29 mouse cellular contexts compared by ENCODE assay signal in genomic region chr2:103464524-103464923, GRCm38 (mm10). TPM values are rescaled to one million over a fixed set of nuclear protein-coding genes. Genes with fewer than 3 reads are reported as not detected.
DNase-seq lines count a peak whose midpoint lies in the region; ATAC-seq and TF ChIP-seq lines count a peak whose summit lies in the region.
"Had no signal": no experiment of that assay in that cellular context is flagged by ENCODE, and none has a peak within 500 bp of the region (broad histone marks: within the 10 kb centered on the region; RNA-seq: fewer than 3 reads in every experiment).

No protein-coding gene starts in this region.

- POLR2A ChIA-PET in Patski (lab: Charles Lee): interaction anchor here (0.8 kb wide), 1 partner anchor 35 kb away, joined by 3 read pairs; no protein-coding TSS in a partner anchor

- no peaks in the 10 kb centered on the region for H3K79me2 ChIP-seq in liver, adult 2 months (ENCODE audit: control insufficient read depth, insufficient read depth, low read length)

- no peak for DNase-seq in frontal cortex, postnatal 25 days (ENCODE audit: low spot score in 2 of 2)
- peak; percentile 67 for DNase-seq in liver, adult 2 months (ENCODE audit: extremely low read depth, low read depth, low spot score)
- DNase-seq in liver, embryonic 11.5 days (ENCODE audit: low spot score): no peak
- DNase-seq in Patski (ENCODE audit: low read depth, low spot score): peak; percentile 39
- DNase-seq in heart, postnatal 25 days (ENCODE audit: low spot score): no peak
- no peak for DNase-seq in spleen, postnatal 4 days (ENCODE audit: low spot score in 2 of 2)
- DNase-seq in right cerebral cortex, postnatal 10 days (ENCODE audit: low spot score in 2 of 2): no peak
- DNase-seq: adrenal gland, adult 2 months; adrenal gland, postnatal 14 days; cerebellum, adult 18-20 months; cerebellum, adult 9-11 months; gastrocnemius, adult 2 months; gastrocnemius, postnatal 14 days; heart, adult 11 months; heart, postnatal 36 days had no signal

- no peaks in the 10 kb centered on the region for H3K27me3 ChIP-seq in liver, adult 2 months (ENCODE audit: control insufficient read depth, insufficient read depth, low read length)
- no peaks in the 10 kb centered on the region for H3K27me3 ChIP-seq in liver, embryonic 11.5 days (replicated peaks; ENCODE audit: control insufficient read depth, insufficient read depth, low read length)
- no peaks in the 10 kb centered on the region for H3K27me3 ChIP-seq in Patski
- H3K27me3 ChIP-seq: embryonic facial prominence, embryonic 12.5 days; embryonic facial prominence, embryonic 15.5 days; forebrain, embryonic 12.5 days; forebrain, embryonic 15.5 days; hindbrain, embryonic 13.5 days had no signal

- intact Hi-C loops in heart, postnatal 25 days (cut with DNase I): no loop called here

- TF ChIP-seq CTCF in liver, adult 2 months (IDR thresholded peaks at IDR 0.05; ENCODE audit: low read depth, low read length): no peak
- TF ChIP-seq CTCF in Patski (IDR thresholded peaks at IDR 0.05): no peak

- no peaks in the 10 kb centered on the region for H3K9me3 ChIP-seq in liver, embryonic 11.5 days (ENCODE audit: control insufficient read depth, low read length)
- H3K9me3 ChIP-seq: embryonic facial prominence, embryonic 12.5 days; embryonic facial prominence, embryonic 15.5 days; forebrain, embryonic 12.5 days; forebrain, embryonic 15.5 days; hindbrain, embryonic 10.5 days; hindbrain, embryonic 13.5 days had no signal

- H3K4me1 ChIP-seq in liver, adult 2 months (ENCODE audit: control insufficient read depth, insufficient read depth, low read length): peaks cover 42% of the 10 kb centered on the region
- H3K4me1 ChIP-seq in liver, embryonic 11.5 days (replicated peaks; ENCODE audit: control insufficient read depth, insufficient read depth, low read length): 0 out of 2 replicates have a peak, but pooled peaks cover 3% of the 10 kb centered on the region
- H3K4me1 ChIP-seq: forebrain, embryonic 12.5 days; hindbrain, embryonic 13.5 days had no signal

- H3K36me3 ChIP-seq in liver, adult 2 months (ENCODE audit: control insufficient read depth, insufficient read depth, low read length): peaks cover 79% of the 10 kb centered on the region
- peaks cover 42% of the 10 kb centered on the region for H3K36me3 ChIP-seq in liver, embryonic 11.5 days (ENCODE audit: control insufficient read depth, insufficient read depth, low read length)

- WGBS in liver, adult 2 months: 41% methylated on average over 8 of the region's 8 CpGs
- 93% methylated on average over 8 of the region's 8 CpGs for WGBS in liver, embryonic 11.5 days

- ATAC-seq in frontal cortex, adult (ENCODE audit: low TSS enrichment): peak; percentile 51
- ATAC-seq in liver, embryonic 11.5 days (replicated peaks; ENCODE audit: low FRiP score): no peak
- peak; percentile 57 for ATAC-seq in Patski
- ATAC-seq: forebrain, embryonic 15.5 days; hindbrain, embryonic 16.5 days; intestine, embryonic 16.5 days had no signal

- H3K9ac ChIP-seq in liver, adult 2 months (ENCODE audit: low read depth, low read length): peak overlapping the region; percentile 4; the same call in 1 of the 2 replicates
- no peak overlapping the region for H3K9ac ChIP-seq in liver, embryonic 11.5 days (ENCODE audit: low read depth, low read length)
- H3K9ac ChIP-seq: embryonic facial prominence, embryonic 12.5 days; embryonic facial prominence, embryonic 15.5 days; forebrain, embryonic 12.5 days; forebrain, embryonic 15.5 days; hindbrain, embryonic 13.5 days had no signal

- no peak overlapping the region for H3K4me3 ChIP-seq in liver, adult 2 months (ENCODE audit: insufficient read depth, low read depth, low read length)
- H3K4me3 ChIP-seq in liver, embryonic 11.5 days (ENCODE audit: low read depth, low read length): no peak overlapping the region
- H3K4me3 ChIP-seq: embryonic facial prominence, embryonic 12.5 days; embryonic facial prominence, embryonic 15.5 days; forebrain, embryonic 12.5 days; forebrain, embryonic 15.5 days; gastrocnemius, adult 2 months; hindbrain, embryonic 10.5 days; hindbrain, embryonic 13.5 days had no signal

- in situ Hi-C loops in Patski (cut with MboI; ENCODE audit: low pct_unique_long_range_greater_than_20kb): no loop called here

- TF ChIP-seq POLR2A in liver, adult 2 months (IDR thresholded peaks at IDR 0.05; ENCODE audit: extremely low read depth, insufficient read depth, low read length): no peak

- CTCF ChIA-PET in Patski (lab: Charles Lee): interaction anchor here (0.9 to 4.3 kb wide), 3 partner anchors 15 to 82 kb away, joined by 3 to 16 read pairs (median 3); no protein-coding TSS in a partner anchor

- H3K4me2 ChIP-seq in liver, embryonic 11.5 days: no peak overlapping the region
- H3K4me2 ChIP-seq: embryonic facial prominence, embryonic 12.5 days; embryonic facial prominence, embryonic 15.5 days; forebrain, embryonic 12.5 days; forebrain, embryonic 15.5 days; heart, embryonic 11.5 days; hindbrain, embryonic 13.5 days had no signal

- H3K27ac ChIP-seq in liver, adult 2 months (replicated peaks; ENCODE audit: insufficient read depth, low read depth, low read length): peak overlapping the region; percentile 96; the same call in 1 of the 2 replicates
- H3K27ac ChIP-seq in liver, embryonic 11.5 days (ENCODE audit: low read depth, low read length): no peak overlapping the region
- H3K27ac ChIP-seq: embryonic facial prominence, embryonic 12.5 days; embryonic facial prominence, embryonic 15.5 days; forebrain, embryonic 12.5 days; forebrain, embryonic 15.5 days; gastrocnemius, adult 2 months; hindbrain, embryonic 10.5 days; hindbrain, embryonic 13.5 days had no signal

RNA-seq across cellular contexts. Expression of gene Cat, which starts 20.4 kb away (rescaled TPM):
- 1,807 and 1,852 TPM in 2 replicates for total RNA-seq in liver, adult 2 months (2014; rRNA removed)
- polyA plus RNA-seq in liver, adult 2 months (2012; rRNA removed): 1,476 and 1,516 TPM in 2 replicates
- polyA plus RNA-seq in liver, embryonic 11.5 days (2014; fragmentation: Nextera tagmentation; extraction: Ambion mirVana): 145 and 166 TPM in 2 replicates
- 64.3 TPM for polyA plus RNA-seq in Patski (2021)
- 100 to 1,000 TPM; 199 to 201 TPM for total RNA-seq in heart, postnatal 25 days (2021)

RNA-seq across cellular contexts. Expression of gene Elf5, which starts 53.0 kb away (rescaled TPM):
- total RNA-seq in liver, adult 2 months (2014; rRNA removed): not detected in 2 replicates
- polyA plus RNA-seq in liver, adult 2 months (2012; rRNA removed): not detected in 2 replicates
- not detected in 2 replicates for polyA plus RNA-seq in liver, embryonic 11.5 days (2014; fragmentation: Nextera tagmentation; extraction: Ambion mirVana)
- not detected for polyA plus RNA-seq in Patski (2021)
- not detected for total RNA-seq in heart, postnatal 25 days (2021)
- total RNA-seq: adrenal gland, adult 2 months; adrenal gland, postnatal 14 days; common myeloid progenitor, adult 5-6 weeks; gastrocnemius, adult 2 months; gastrocnemius, postnatal 14 days; gastrocnemius, postnatal 4 days; heart, adult 8-10 months; heart, postnatal 36 days had no signal
- polyA plus RNA-seq: adrenal gland, adult 2 months; forebrain, embryonic 15.5 days; heart, embryonic 11.5 days; heart, postnatal 0 days; hindbrain, embryonic 10.5 days; hindbrain, embryonic 13.5 days; hindbrain, embryonic 16.5 days had no signal

Comparison
In these comparisons a context has a peak if more than half of its experiments do, and no peak if none do; other contexts are left out.
1. DNase-seq: peak in liver, adult 2 months (single experiment) and Patski (single experiment); none in frontal cortex, postnatal 25 days (0 of 2), liver, embryonic 11.5 days (single experiment), heart, postnatal 25 days (single experiment), spleen, postnatal 4 days (0 of 2) and right cerebral cortex, postnatal 10 days (0 of 2).